Mouse (Mus musculus) brown adipose tissue, adult 24 weeks (tissue): ENCODE data around the gene Met. TPM values are rescaled to one million over a fixed set of nuclear protein-coding genes. Genes with fewer than 3 reads are reported as not detected.

Source experiments
- H3K27ac ChIP-seq: fragments of 200-500 bp; replicated peaks from 2 replicates; pipeline ENCODE4 v1.5.1; 2012; ENCODE audit warnings: low read depth, mild to moderate bottlenecking, low read length
- H3K4me1 ChIP-seq: fragments of 200-500 bp; 2 replicates; pipeline ENCODE4 v1.6.1; 2012; ENCODE audit warnings: low read length, mixed read lengths; ENCODE audit not compliant: control insufficient read depth, insufficient read depth, insufficient read length
- H3K4me3 ChIP-seq: fragments of 200-500 bp; 2 replicates; pipeline ENCODE4 v1.5.1; 2012; ENCODE audit warnings: low read depth, mild to moderate bottlenecking, low read length, moderate library complexity; ENCODE audit not compliant: insufficient read depth
- polyA plus RNA-seq: library from polyadenylated mRNA; stranded (reverse); fragments of >200 nt; gene quantifications from 2 replicates; pipeline ENCODE4 v1.2.4, GENCODE M21; 2012; ENCODE audit not compliant: missing spikeins, insufficient read depth, insufficient read length

Met gene
- polyA plus RNA-seq, 1 experiment: 12.4 TPM

DNA sequence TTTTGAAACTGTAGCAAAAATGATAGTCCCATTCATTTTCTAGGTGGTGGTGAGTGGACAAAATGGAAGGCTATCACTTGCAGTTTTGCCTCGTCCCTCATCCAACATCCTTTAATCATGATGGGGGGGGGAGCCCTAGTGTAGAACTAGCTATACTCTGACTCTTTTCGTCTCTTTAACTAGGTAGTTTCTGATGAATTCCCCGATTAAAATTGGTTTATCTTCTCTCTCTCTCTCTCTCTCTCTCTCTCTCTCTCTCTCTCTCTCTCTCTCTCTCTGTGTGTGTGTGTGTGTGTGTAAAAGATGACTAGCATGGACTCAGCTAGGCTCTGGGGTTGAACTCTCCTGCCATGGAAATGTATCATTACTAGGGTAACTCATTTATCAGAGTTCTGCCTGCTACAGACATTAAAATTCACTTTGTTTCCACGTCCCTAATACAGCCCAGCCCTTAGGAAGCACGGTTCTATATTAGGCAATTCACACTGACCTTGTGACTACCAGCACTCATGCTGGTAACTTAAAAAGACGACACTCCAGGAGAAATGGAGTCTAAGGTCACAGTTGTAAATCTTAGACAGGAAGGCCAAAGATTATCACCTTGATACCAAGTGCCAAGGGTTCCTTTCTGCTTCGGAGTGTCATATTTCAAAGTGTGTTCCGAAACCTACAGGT is 126.5 kb downstream of the Met start:
- Histone ChIP-seq H3K4me1 (no peaks in the 10 kb centered on the region), H3K4me3 (no peak overlapping the region), H3K27ac (no peak overlapping the region)

DNA sequence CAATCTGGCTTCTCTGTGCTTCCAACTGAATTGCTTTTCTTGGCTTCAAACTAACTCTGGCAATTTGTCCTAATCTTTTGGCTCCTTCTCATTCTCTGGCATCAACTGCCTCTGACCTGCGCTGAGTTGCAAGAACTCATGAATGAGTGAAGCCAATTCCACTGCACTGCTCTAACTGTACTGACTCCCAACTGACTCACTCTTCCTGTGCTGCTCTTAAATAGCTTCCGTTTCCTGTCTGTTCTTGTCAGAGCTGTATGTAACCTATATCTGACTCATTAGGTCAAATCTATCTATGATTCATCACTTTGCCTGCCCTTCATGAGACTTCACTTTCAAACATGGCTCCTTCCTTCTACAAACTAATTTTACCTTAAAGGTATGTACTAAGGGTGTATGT is 130.4 kb downstream of the Met start:
- Histone ChIP-seq H3K27ac (no peak overlapping the region), H3K4me1 (peaks cover 3% of the 10 kb centered on the region; the same call in 1 of the 2 replicates), H3K4me3 (no peak overlapping the region)

DNA sequence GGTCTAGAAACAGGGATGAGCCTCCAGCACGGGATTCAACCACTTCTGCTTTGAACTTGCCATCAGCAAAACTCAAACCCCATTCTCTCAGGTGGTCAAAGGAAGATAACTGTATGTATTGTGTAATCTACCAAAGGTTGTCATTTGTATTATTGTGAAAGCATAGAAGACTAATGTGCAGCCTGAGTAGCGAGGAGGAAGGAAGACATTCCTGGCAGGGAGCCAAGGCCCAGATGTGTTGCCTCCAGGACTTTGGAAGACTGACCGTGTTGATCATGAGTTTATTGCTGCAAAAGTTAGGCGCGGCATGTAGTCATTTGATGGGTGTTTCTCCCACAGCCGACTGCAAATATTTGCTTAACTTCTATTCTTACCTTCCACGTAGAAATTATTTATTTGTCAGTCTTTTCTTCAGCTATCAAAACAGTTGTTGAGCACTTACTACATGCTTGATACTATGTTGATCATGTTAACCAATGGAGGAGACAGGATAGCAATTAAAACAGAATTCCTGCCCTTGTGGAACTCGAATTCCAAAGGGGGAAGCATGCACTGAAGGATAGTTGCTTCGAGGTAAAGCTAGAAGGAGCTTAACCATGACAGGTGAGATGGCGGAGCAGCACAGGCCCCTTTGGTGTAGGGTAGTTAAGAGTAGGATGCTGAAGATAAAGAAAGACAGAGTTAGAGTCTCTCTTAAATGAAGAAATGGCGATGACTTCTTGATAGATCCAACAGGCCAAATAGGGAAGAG is 132.3 kb downstream of the Met start:
- no peak overlapping the region for H3K27ac ChIP-seq
- H3K4me1 ChIP-seq: peaks cover 3% of the 10 kb centered on the region; the same call in 1 of the 2 replicates
- no peak overlapping the region for H3K4me3 ChIP-seq

DNA sequence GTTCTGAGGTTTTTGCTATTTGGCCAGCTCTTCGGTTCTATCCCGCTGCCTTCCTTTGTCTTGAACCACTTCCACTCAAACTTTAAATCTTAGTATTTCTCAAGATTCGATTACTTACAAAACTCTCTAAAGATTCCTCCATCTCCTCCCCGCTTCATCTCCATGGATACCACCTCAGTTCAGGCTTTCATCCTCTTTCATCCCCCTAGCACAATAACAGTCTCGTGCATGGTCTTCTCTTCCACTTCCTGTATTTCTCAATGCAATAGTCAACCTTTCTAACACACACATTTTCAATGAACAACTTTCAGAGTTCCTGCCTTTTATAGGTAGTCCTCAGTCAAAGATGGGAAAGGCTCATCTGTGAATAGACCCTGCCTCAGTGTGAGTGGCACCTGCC is 135.8 kb downstream of the Met start:
- no peak overlapping the region for H3K4me3 ChIP-seq
- no peak overlapping the region for H3K27ac ChIP-seq
- peaks cover 3% of the 10 kb centered on the region; the same call in 1 of the 2 replicates for H3K4me1 ChIP-seq

DNA sequence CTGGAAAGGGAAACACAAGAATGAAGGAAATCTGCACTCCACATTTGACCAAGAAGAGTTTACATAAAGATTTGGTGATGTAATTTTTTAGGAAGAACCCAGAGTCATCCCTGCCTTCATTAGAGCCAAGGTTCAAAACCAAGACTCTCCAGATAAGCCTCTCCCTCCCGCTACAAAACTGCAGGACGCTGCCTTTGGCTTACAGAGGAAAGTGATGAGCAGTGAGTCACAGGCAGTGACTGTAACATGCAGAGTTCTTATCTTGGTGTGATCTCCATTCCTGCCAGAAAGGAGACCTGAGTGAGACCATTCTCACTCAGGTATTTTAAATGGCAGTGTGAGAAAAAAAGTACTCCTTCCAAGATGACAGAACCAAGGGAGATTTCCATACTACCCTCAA is 137.9 kb downstream of the Met start:
- Histone ChIP-seq H3K27ac (no peak overlapping the region), H3K4me1 (no peaks in the 10 kb centered on the region), H3K4me3 (no peak overlapping the region)

DNA sequence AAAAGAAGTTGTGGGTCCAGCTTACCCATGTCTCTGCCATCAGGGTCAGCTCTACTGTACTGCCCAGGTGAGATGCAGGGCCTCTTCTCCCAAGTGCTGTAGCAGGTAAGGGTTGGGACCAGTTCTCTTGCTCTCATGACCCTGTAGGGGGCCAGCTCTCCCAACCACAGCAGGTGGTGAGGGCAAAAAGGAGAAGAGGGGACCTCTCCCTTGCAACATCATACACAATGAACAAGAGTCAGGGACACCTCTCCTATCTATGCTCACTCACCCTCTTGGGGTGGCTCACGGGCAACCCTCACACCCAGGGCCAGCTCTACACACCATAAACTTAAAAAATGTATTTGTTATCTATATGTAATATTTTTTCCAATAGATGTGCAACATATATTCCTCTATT is 143.3 kb downstream of the Met start:
- no peaks in the 10 kb centered on the region for H3K4me1 ChIP-seq
- no peak overlapping the region for H3K4me3 ChIP-seq
- no peak overlapping the region for H3K27ac ChIP-seq

DNA sequence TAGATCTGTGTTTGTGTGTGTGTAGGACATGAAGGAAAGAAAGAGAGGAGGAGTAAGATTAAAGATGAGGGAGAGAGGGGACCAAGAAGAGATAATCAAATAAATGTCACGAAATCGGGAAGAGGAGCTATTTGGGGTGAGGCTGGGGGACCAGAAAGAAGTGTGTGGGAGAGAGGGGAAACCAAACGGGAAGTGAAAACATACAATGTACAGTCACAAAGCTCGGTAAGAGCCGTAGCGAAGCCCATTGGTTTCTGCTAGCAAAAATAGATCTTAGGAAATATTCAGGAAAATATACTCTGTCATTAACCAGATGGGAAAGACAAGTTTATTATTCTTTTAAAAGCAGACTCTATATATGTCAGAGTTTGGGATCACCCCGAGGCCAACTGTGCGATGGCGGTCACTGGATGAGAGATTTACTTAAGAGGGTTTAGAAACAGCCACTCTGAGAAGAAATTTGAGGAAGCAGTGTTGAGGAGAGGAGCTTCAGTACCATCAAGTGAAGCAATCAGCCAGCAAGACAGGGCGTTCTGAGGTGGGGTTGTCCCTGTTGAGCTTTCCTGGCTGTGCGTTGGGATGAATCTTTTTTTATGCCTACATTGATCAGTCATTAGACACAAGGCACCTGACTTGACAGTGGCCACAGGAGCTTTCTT is 147.9 kb downstream of the Met start:
- Histone ChIP-seq H3K4me1 (no peaks in the 10 kb centered on the region), H3K4me3 (no peak overlapping the region), H3K27ac (peak overlapping the region; percentile 19; the same call in 1 of the 2 replicates)

DNA sequence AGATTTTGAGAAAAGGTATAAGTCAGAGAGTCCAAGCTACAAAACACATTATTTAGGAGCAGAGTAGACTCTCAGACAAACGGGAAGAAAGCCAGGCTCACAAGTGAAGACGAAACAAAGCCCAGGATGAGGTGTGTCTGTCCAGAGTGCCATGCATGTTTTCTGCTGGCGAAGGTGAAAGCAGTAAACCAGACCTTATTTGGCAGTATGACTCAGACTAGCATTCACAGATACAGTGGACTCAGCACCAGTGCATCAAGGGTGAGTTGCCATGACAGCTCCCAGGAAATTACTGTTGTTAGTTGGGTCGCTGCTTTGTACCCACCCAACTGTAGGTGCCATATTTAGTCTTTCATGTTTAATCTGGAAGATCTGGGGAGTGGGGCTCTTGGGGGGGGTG is 149.1 kb downstream of the Met start:
- Histone ChIP-seq H3K27ac (no peak overlapping the region), H3K4me1 (no peaks in the 10 kb centered on the region), H3K4me3 (no peak overlapping the region)

DNA sequence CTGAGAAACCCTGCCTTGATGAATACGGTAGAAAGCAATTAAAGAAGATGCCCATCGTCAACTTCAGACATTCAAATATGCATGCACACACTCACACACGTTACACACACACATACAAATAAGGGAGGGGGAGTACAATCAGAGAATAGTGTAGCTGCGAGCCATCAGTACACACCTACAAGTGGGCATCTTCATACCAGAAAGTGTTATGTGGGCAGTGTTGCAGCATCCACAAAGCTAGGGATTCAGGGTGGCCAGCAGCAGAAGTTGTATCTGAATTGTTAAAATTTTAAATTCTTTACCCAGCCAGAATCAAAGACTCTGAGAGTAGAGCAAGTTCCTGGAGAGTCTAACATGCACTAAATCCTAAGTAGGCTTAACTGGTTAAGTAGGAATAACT is 157.2 kb downstream of the Met start:
- H3K4me3 ChIP-seq: no peak overlapping the region
- no peak overlapping the region for H3K27ac ChIP-seq
- H3K4me1 ChIP-seq: no peaks in the 10 kb centered on the region

DNA sequence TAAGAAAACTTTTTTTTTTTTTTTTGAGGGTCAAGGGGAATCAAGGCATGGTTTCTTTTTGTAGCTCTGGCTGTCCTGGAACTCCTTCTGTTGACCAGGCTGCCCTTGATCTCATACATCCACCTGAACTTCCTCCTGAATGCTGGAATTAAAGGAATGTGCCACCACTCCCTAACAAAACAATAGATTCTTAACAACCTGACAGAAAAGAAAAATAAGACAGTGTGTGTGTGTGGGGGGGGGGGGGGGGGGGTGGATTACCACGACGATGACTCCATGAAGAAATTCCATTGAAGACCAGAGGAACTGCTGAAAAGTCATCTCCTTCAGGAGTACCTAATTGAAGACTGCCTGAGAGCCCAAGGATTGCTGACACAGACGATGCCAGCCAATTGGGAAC is 157.8 kb downstream of the Met start:
- Histone ChIP-seq H3K4me1 (no peaks in the 10 kb centered on the region), H3K4me3 (no peak overlapping the region), H3K27ac (no peak overlapping the region)

Other genes starting within 250 kb of the Met start
- gene Cav2, start 182.6 kb upstream of the Met start, polyA plus RNA-seq: 223 and 244 TPM in 2 replicates
- 735 and 867 TPM in 2 replicates for gene Cav1, start 157.5 kb upstream of the Met start, polyA plus RNA-seq
- gene Capza2, start 172.4 kb downstream of the Met start, polyA plus RNA-seq: 94.6 and 146 TPM in 2 replicates
- gene St7, start 229.1 kb downstream of the Met start, polyA plus RNA-seq: 6.8 and 8.9 TPM in 2 replicates